In genomic region chr16:31189291-31189690, GRCm38 (mm10) we compare ENCODE assay signal across 21 mouse cellular contexts. TPM values are rescaled to one million over a fixed set of nuclear protein-coding genes. Genes with fewer than 3 reads are reported as not detected.
DNase-seq lines count a peak whose midpoint lies in the region; ATAC-seq lines count a peak whose summit lies in the region.
"Had no signal": no experiment of that assay in that cellular context is flagged by ENCODE, and none has a peak within 500 bp of the region (broad histone marks: within the 10 kb centered on the region; RNA-seq: fewer than 3 reads in every experiment).

No protein-coding gene starts in this region.

- H3K4me2 ChIP-seq in hindbrain, embryonic 14.5 days (replicated peaks): no peak overlapping the region
- H3K4me2 ChIP-seq: embryonic facial prominence, embryonic 13.5 days; forebrain, embryonic 15.5 days; heart, embryonic 11.5 days; heart, embryonic 15.5 days; hindbrain, embryonic 15.5 days had no signal

- no peak overlapping the region for H3K4me3 ChIP-seq in hindbrain, embryonic 14.5 days (replicated peaks; ENCODE audit: low read length)
- H3K4me3 ChIP-seq: embryonic facial prominence, embryonic 13.5 days; forebrain, embryonic 15.5 days; heart, adult 2 months; heart, embryonic 15.5 days; hindbrain, embryonic 10.5 days; hindbrain, embryonic 15.5 days had no signal

- no peak for ATAC-seq in hindbrain, embryonic 14.5 days (ENCODE audit: low FRiP score)
- ATAC-seq: forebrain, embryonic 15.5 days; intestine, embryonic 16.5 days had no signal

- DNase-seq in adrenal gland, postnatal 36 days: peak; percentile 43 to 46
- DNase-seq in adrenal gland, postnatal 25 days: no peak
- DNase-seq in 3T3-L1 (ENCODE audit: low read depth, low spot score): peak; percentile 74
- peak; percentile 70 for DNase-seq in Muller cell, postnatal 12 days (ENCODE audit: inconsistent ontology term)
- no peak for DNase-seq in hindbrain, embryonic 14.5 days (ENCODE audit: low spot score)
- DNase-seq in kidney, adult 11 months: no peak
- DNase-seq: cerebellum, adult 11-12 months; cerebellum, adult 9-10 months; cerebellum, postnatal 25 days; gastrocnemius, postnatal 36 days; heart, adult 2 months; heart, postnatal 14 days; kidney, adult 8-10 months had no signal

- H3K9ac ChIP-seq in hindbrain, embryonic 14.5 days: no peak overlapping the region
- H3K9ac ChIP-seq: embryonic facial prominence, embryonic 13.5 days; forebrain, embryonic 15.5 days; heart, embryonic 15.5 days; hindbrain, embryonic 15.5 days had no signal

- no peaks in the 10 kb centered on the region for H3K9me3 ChIP-seq in hindbrain, embryonic 14.5 days (ENCODE audit: control insufficient read depth, low read length)
- H3K9me3 ChIP-seq: embryonic facial prominence, embryonic 13.5 days; forebrain, embryonic 15.5 days; heart, embryonic 15.5 days; hindbrain, embryonic 10.5 days; hindbrain, embryonic 15.5 days had no signal

- H3K27ac ChIP-seq in hindbrain, embryonic 14.5 days: no peak overlapping the region
- H3K27ac ChIP-seq: embryonic facial prominence, embryonic 13.5 days; heart, adult 2 months; heart, embryonic 15.5 days; hindbrain, embryonic 10.5 days; hindbrain, embryonic 15.5 days had no signal

- no peaks in the 10 kb centered on the region for H3K36me3 ChIP-seq in hindbrain, embryonic 14.5 days (replicated peaks; ENCODE audit: control insufficient read depth, insufficient read depth)
- H3K36me3 ChIP-seq: embryonic facial prominence, embryonic 13.5 days; forebrain, embryonic 15.5 days; heart, embryonic 15.5 days; hindbrain, embryonic 10.5 days; hindbrain, embryonic 15.5 days had no signal

- H3K27me3 ChIP-seq in hindbrain, embryonic 14.5 days (ENCODE audit: control insufficient read depth, insufficient read depth, low read length): no peaks in the 10 kb centered on the region
- H3K27me3 ChIP-seq: CH12.LX; embryonic facial prominence, embryonic 13.5 days; forebrain, embryonic 15.5 days; heart, embryonic 15.5 days; hindbrain, embryonic 15.5 days had no signal

- H3K4me1 ChIP-seq in hindbrain, embryonic 14.5 days (replicated peaks; ENCODE audit: control insufficient read depth, insufficient read depth, low read length): peaks cover 12% of the 10 kb centered on the region

- WGBS in hindbrain, embryonic 14.5 days: 92% methylated on average over 5 of the region's 5 CpGs

RNA-seq across cellular contexts. Expression of gene Acap2, which starts 11.8 kb away (rescaled TPM):
- total RNA-seq in adrenal gland, postnatal 36 days (2021): 10 to 100 TPM; 41.2 to 49.0 TPM
- 43.3 and 49.5 TPM in 2 replicates for total RNA-seq in adrenal gland, postnatal 25 days (2021)
- polyA plus RNA-seq in hindbrain, embryonic 14.5 days (2014; fragmentation: Nextera tagmentation; extraction: Ambion mirVana): 15.8 TPM in 2 replicates

Comparison
In these comparisons a context has a peak if more than half of its experiments do, and no peak if none do; other contexts are left out.
1. DNase-seq: peak in adrenal gland, postnatal 36 days (2 of 2), 3T3-L1 (single experiment) and Muller cell, postnatal 12 days (single experiment); none in adrenal gland, postnatal 25 days (single experiment), hindbrain, embryonic 14.5 days (single experiment) and kidney, adult 11 months (single experiment).